Mouse (Mus musculus): ENCODE measurements around the gene Ltv1.

Gene Ltv1
- long read RNA-seq, experiment 1, transcript Ltv1-201 (11 exons, 2,297 nt): major isoform, 49 of 55 reads
- long read RNA-seq, experiment 1, partial matches to known transcripts: 6 of 55 reads
- long read RNA-seq, experiment 1, other reads (novel, unspliced or antisense): 0 of 55 reads
- long read RNA-seq, experiment 2, transcript Ltv1-201 (11 exons, 2,297 nt): major isoform, 74 of 92 reads
- long read RNA-seq, experiment 2, partial matches to known transcripts: 13 of 92 reads
- long read RNA-seq, experiment 2, other reads (novel, unspliced or antisense): 5 of 92 reads

GRCm38 (mm10) chr10:13192731-13193351 is at the start of gene Ltv1:
TSS of gene Ltv1 (minus strand) at chr10:13193168.
- intact Hi-C loops (cut with DNase I): no loop called here

- intact Hi-C loops (cut with DNase I): no loop called here
These were observed 47.5 kb upstream of the Ltv1 start for GRCm38 (mm10) chr10:13240431-13240830.

GRCm38 (mm10) chr10:13238188-13238587 is 45.2 kb upstream of the Ltv1 start:
- intact Hi-C loops (cut with DNase I): no loop called here

- intact Hi-C loops (cut with DNase I): no loop called here
These were observed 43.9 kb upstream of the Ltv1 start for GRCm38 (mm10) chr10:13236866-13237265.

DNA sequence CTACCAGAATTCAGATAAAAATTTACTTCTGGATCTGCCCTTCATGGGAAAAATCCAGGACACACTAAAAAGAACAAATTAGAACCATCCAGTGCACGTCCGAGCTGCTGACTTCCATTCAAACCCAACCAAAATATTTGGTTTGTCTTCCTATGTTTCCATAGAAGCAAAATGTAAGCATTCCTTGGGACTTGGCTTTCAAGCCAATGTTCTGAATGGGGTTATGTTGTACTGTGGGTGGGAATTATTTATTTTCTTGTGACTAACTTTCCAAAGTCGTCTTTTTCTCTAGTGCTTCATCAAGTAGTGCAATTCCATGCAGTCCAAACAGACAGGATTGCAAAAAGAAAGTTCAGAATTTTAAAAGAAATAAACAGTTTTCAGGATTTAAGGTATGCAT is 41.5 kb upstream of the Ltv1 start:
- intact Hi-C loops (cut with DNase I): no loop called here

DNA sequence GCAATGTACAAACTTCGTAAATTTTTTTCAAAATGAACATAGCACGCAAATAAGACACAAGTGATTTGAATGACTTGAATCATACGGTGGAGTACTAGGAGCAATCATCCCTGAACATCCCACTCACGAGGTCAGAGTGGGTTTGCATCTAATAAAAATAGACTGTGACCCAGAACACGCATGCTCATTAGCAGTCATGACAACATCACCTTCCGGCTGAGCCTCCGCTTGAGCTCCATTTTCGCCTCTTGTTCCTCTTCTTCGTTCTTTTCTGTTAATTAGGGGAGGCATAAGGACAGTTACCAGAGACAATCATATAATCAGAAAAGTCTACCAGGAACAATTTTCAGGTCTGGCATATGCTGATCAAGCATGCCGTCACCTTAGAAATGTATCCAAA is 41.0 kb upstream of the Ltv1 start:
- intact Hi-C loops (cut with DNase I): no loop called here

- intact Hi-C loops (cut with DNase I): no loop called here
These were observed 40.2 kb upstream of the Ltv1 start for GRCm38 (mm10) chr10:13233143-13233622.

- intact Hi-C loops (cut with DNase I): no loop called here
These were observed 39.6 kb upstream of the Ltv1 start for GRCm38 (mm10) chr10:13232443-13233142.

DNA sequence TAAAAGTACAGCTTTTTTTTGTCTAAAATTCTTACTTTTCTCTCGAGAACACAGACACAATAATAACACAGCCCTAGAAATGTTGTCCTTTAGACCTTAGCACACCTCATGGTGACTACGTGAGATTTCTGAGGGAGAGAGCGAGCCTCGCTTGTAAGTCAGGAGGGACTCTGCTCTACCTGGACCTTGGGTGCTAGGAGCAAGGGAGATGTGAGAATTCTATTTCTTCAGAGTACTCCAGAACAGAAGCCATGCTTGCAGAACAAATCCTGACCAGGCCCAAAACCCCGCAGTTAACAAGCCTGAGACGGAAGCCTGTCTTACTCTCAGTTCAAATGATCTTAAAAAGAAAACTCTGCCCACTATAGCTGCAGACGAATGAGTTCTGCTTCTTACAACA is 37.7 kb upstream of the Ltv1 start:
- intact Hi-C loops (cut with DNase I): no loop called here

DNA sequence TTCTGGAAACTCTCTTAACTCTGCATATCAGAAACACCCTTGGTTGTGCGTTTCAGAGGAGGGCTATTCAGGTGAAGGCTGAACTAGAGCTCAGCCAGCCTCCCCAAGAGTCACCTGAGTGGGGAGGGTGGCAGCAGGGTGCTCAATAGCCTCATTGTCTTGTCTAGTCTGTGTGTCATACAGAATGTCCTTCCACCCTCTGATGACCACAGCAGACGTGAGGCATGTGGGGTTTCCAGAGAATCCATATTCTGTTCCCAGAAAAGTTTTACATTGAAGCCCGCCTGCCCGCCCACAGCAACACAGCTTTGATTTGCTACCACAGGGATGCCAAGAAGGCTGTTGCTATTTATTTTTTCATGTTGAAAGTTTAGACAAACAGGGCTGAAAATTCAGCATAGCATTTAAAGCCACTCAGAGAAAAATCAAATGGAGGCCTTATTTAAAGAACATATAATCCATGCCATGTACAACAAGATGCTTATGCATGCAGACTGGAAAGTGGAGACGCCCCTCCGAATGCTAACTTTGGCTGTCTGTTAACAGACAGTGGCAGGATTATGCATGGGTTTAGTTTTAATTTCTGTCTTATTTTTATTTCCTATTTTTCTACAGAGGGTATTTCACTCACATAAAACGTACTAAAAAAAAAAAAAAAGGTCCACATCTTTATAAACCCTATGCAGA is 32.6 kb upstream of the Ltv1 start:
- intact Hi-C loops (cut with DNase I): no loop called here

- intact Hi-C loops (cut with DNase I): no loop called here
These were observed 29.2 kb upstream of the Ltv1 start for GRCm38 (mm10) chr10:13222135-13222534.

- intact Hi-C loops (cut with DNase I): no loop called here
These were observed 27.1 kb upstream of the Ltv1 start for GRCm38 (mm10) chr10:13220061-13220460.

GRCm38 (mm10) chr10:13213956-13214355 is 21.0 kb upstream of the Ltv1 start:
- intact Hi-C loops (cut with DNase I): no loop called here

DNA sequence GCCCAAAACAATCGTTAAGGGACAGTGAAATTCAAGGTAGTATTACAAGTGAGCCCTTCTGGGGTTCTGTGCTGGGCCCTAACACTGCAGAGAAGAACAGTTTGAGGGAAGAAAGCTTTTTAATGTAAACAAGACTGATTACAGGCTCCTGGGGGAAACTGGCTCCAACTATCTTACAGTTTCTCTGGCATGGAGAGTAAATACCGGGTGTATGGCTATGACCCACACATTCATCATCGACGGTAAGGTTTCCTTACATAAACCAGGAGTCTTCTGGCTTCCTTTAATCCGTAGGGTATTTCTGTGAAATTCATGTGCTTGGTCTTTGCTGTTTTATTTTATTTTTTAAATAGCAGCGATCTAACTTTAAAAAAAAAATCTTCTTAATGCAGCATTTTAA is 19.9 kb upstream of the Ltv1 start:
- intact Hi-C loops (cut with DNase I): no loop called here

DNA sequence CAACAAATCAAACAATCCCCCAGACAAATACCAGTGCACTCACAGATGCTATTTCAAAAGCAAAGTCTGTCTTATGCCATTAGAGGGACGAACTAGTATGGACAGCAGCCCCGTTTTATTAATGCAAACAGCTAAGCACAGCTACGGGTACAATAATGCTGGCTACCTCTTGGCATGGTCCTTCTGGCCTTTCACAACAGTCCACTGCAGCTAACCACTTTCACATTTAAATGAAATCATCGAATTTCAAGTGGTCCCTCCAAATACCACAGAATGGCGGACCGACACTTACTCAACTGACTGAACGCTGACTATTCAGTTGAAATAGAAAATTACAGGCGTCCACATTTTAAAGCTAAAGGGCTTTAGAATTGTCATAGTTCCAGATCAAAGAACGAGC is 19.4 kb upstream of the Ltv1 start:
- intact Hi-C loops (cut with DNase I): no loop called here

- intact Hi-C loops (cut with DNase I): no loop called here
These were observed 17.1 kb upstream of the Ltv1 start for GRCm38 (mm10) chr10:13209930-13210637.

GRCm38 (mm10) chr10:13209506-13209905 is 16.5 kb upstream of the Ltv1 start:
- intact Hi-C loops (cut with DNase I): no loop called here

DNA sequence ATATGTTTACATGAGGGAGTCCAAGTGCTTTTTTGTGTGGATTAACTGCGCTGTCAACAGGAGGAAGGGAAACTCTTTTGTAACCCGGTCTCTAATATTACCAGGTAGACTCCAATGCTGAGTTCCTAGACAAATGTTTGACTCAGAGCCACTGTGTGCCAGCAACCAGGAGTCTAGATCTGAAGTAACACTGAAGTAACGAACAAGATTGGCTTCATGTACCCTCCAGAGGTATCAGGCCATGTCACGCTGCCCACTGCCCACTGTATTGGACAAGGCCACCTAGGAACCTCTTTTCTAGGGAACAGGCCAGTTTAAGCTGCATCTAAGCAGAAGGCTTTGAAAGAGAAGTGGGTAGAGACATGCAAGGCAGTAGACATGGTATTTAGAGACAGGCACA is 16.1 kb upstream of the Ltv1 start:
- intact Hi-C loops (cut with DNase I): no loop called here

DNA sequence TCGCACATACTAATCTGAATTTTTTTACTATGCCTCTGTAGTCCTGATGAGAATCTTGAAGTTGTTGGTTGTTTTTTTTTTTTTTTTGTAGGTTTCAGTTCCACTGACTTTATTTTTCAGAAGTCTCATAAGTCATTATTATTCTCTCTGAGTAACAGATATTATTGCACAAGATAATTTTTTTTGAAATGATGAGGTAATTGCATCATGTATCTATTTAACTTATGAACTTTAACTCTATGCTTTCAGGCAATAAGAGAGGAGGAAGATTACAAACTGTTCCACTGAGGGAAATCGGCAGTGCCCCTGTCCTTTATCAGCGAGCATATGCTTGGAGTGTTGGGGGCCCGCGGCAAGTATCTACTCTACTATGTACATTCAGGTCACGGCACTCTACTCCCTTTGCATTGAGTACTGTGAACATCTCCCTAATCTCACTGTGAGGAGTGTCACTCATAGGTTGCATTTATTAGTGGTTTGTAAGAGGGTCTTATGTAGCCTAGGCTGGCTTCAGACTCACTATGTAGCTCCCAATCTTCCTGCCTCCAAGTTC is 8.8 kb upstream of the Ltv1 start:
- intact Hi-C loops (cut with DNase I): no loop called here

GRCm38 (mm10) chr10:13200862-13201261 is 7.9 kb upstream of the Ltv1 start:
- intact Hi-C loops (cut with DNase I): no loop called here

DNA sequence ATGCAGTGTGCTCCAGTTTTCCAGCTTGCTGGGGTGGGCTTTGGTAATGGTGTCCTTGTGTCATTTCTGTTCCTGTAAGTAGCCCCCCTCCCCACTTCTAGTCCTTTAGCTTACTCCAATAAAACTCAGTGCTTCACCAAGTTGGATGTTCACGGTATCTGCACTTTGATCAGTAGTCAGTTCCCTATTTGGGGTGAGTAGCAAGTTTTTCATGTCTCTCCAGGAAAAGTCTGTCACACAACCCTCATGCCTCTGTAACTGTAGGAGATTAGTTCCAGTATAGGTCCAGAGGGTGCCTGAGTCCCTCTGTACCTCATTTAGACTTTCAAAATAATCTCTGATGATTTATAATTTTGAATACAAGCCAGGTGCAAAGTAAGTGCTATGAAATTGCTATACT is 6.3 kb upstream of the Ltv1 start:
- intact Hi-C loops (cut with DNase I): no loop called here
